Mouse (Mus musculus) liver, embryonic 12.5 days (tissue): ENCODE measurements around the gene Rtn4ip1. TPM values are rescaled to one million over a fixed set of nuclear protein-coding genes. Genes with fewer than 3 reads are reported as not detected.
A peak's percentile ranks its signal among the peaks of the same experiment; 100 is the strongest.

Experiments used
- ATAC-seq: fragments of 200-750 bp; cut with Nextera tagmentation; 2 replicates; pipeline ENCODE4 v1.8.0; 2017; ENCODE audit warnings: moderate number of reproducible peaks, mild to moderate bottlenecking, moderate library complexity
- H3K27ac ChIP-seq: fragments of 300-500 bp; sonication (generic); 2 replicates; pipeline ENCODE4 v1.5.1; 2016; ENCODE audit warnings: mild to moderate bottlenecking
- H3K27me3 ChIP-seq: fragments of 300-500 bp; sonication (generic); replicated peaks from 2 replicates; pipeline ENCODE4 v1.6.1; 2016; ENCODE audit warnings: mild to moderate bottlenecking, moderate library complexity
- H3K36me3 ChIP-seq: fragments of 300-500 bp; sonication (generic); 2 replicates; pipeline ENCODE4 v1.6.1; 2016; ENCODE audit warnings: mild to moderate bottlenecking, moderate library complexity
- H3K4me1 ChIP-seq: fragments of 300-500 bp; sonication (generic); 2 replicates; pipeline ENCODE4 v1.6.1; 2016
- H3K4me2 ChIP-seq: fragments of 300-500 bp; sonication (generic); 2 replicates; pipeline ENCODE4 v1.6.1; 2016; ENCODE audit warnings: mild to moderate bottlenecking, moderate library complexity
- H3K4me3 ChIP-seq: fragments of 300-500 bp; sonication (generic); 2 replicates; pipeline ENCODE4 v1.5.1; 2016; ENCODE audit warnings: mild to moderate bottlenecking, moderate library complexity
- H3K9ac ChIP-seq: fragments of 300-500 bp; sonication (generic); 2 replicates; pipeline ENCODE4 v1.6.1; 2016; ENCODE audit warnings: mild to moderate bottlenecking, moderate library complexity
- H3K9me3 ChIP-seq: fragments of 300-500 bp; sonication (generic); replicated peaks from 2 replicates; pipeline ENCODE4 v1.6.1; 2016; ENCODE audit warnings: mild to moderate bottlenecking, moderate library complexity
- WGBS: fragments of 180-500 bp; shearing (Covaris S2); methylation state at CpG from one replicate; pipeline ENCODE4 v1.1.7; 2016; ENCODE audit not compliant: insufficient replicate concordance; 5-methylcytosine and 5-hydroxymethylcytosine counted together
- polyA plus RNA-seq: library from polyadenylated mRNA; unstranded; fragments of >200 nt; fragmentation: Nextera tagmentation; extraction: Ambion mirVana; gene quantifications from 2 replicates; pipeline ENCODE4 v1.2.1, GENCODE M21; 2016

Gene Rtn4ip1
- polyA plus RNA-seq = 18.4 and 18.5 TPM in 2 replicates

DNA sequence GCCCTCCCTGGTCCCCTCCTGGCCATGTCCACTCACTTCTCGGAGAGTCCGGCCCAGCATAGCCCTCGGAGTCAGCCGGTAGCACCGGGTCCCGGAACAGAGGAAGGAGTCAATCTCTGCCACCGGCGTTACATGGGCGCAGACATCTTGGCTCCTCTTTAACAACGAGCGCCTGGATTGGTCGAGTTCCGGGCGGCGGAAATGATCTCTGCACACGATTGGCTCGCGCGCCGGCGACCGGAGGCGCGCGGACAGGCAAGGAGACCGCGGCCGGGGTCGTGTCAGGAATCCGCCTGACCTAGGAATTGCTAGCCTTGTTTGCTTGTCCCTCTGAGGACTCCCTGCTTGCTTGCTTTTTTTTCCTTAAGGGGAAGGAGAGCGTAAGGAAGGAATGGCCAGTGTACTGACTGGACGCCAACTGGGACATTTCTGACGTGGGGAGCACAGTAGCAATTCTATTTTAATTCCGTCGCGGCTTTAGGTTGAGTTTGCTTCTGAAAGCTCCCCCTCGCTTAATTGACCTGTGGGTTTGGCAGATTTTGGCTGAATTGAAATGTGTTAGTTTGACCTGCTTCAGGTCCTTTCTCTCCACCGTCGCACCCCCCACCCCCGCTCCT, at the start of gene Rtn4ip1, which contains the start of gene Qrsl1:
TSS of gene Rtn4ip1 (plus strand) at position 230 of the 617 bp plus-strand sequence.
TSS of gene Qrsl1 (minus strand) at position 168 of the 617 bp plus-strand sequence.
- Histone ChIP-seq H3K4me2 (peak within 1 kb of the TSS; percentile 85), H3K4me1 (peaks cover 17% of the 10 kb centered on the region), H3K9me3 (no peaks in the 10 kb centered on the region), H3K36me3 (no peaks in the 10 kb centered on the region), H3K27ac (peak within 1 kb of the TSS; percentile 61), H3K4me3 (peak within 1 kb of the TSS; percentile 72), H3K9ac (peak within 1 kb of the TSS; percentile 77), H3K27me3 (no peaks in the 10 kb centered on the region)
- peak; percentile 94 for ATAC-seq
- WGBS = under 1% methylated on average over 40 of the region's 40 CpGs

DNA sequence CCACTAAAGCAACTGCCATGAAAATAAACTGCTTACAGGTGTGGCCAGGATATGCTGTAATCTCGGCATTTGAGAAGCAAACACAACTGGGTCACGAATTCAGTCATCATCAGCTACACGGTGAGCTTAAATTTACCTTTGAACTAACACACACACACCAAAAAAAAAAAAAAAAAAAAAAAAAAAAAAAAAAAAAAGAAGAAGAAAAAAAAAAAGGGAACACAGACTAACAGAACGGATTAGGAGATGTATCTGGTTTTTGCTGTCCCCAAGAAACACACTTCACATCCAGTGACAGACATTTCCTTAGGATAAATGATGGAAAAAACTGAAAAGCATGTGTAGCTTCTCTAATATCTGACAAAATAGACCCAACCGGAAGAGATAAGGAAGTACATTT, 49.7 kb upstream of the Rtn4ip1 start:
- Histone ChIP-seq H3K4me3 (no peak overlapping the region), H3K36me3 (no peaks in the 10 kb centered on the region), H3K4me2 (no peak overlapping the region), H3K9ac (no peak overlapping the region), H3K27me3 (no peaks in the 10 kb centered on the region), H3K4me1 (peaks cover 12% of the 10 kb centered on the region; the same call in 1 of the 2 replicates), H3K9me3 (no peaks in the 10 kb centered on the region), H3K27ac (no peak overlapping the region)
- no peak for ATAC-seq
- 53% methylated on average over 5 of the region's 5 CpGs for WGBS

DNA sequence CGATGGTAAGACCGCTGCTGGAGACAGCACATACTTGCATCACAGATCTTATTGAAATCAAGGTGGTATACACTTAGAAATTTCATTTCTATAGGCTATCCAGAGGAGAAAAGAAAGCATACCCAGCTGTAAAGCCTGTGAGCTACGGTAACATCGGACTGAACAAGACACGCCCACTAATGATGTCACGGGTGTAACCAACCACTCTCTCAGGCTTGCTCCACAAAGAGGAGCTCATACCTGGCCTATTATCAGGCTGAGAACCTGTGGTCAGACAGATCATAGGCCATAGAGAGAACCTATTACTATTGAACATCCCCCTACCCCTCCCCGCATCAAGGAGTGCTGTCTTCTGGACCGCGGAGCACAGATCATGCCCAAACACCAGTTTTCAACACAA, 45.7 kb upstream of the Rtn4ip1 start:
- H3K9me3 ChIP-seq = no peaks in the 10 kb centered on the region
- no peak overlapping the region for H3K9ac ChIP-seq
- H3K4me1 ChIP-seq = peaks cover 12% of the 10 kb centered on the region; the same call in 1 of the 2 replicates
- no peak for ATAC-seq
- H3K27me3 ChIP-seq = no peaks in the 10 kb centered on the region
- H3K27ac ChIP-seq = no peak overlapping the region
- peak overlapping the region; percentile 12; the same call in 1 of the 2 replicates for H3K4me2 ChIP-seq
- 56% methylated on average over 9 of the region's 9 CpGs for WGBS
- no peak overlapping the region for H3K4me3 ChIP-seq
- H3K36me3 ChIP-seq = no peaks in the 10 kb centered on the region

DNA sequence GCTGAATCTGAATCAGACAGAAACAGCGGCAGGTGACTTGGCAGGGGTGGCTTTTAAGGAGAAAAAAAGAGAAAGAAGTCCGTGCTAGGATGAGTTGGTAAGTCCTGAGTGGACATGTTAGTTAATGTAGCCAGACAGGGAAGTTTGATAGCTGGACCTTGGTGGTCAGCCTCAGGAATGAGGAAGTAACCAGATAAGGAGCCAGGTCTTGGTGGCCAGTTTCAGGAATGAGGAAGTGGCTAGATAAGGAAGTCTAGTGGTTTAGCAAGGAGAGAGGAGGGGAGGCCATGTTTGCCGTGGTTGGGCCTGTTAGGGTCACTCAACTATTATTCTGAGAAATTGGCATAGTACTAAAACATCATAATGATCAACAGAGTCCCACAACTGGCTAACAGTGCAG, 45.3 kb upstream of the Rtn4ip1 start:
- Histone ChIP-seq H3K36me3 (no peaks in the 10 kb centered on the region), H3K4me3 (no peak overlapping the region), H3K4me1 (peaks cover 12% of the 10 kb centered on the region; the same call in 1 of the 2 replicates), H3K9me3 (no peaks in the 10 kb centered on the region), H3K27ac (no peak overlapping the region), H3K27me3 (no peaks in the 10 kb centered on the region), H3K9ac (no peak overlapping the region), H3K4me2 (0 out of 2 replicates have a peak overlapping the region, but pooled peaks have one; percentile 12)
- ATAC-seq = no peak
- WGBS = 32% methylated on average over 3 of the region's 3 CpGs

DNA sequence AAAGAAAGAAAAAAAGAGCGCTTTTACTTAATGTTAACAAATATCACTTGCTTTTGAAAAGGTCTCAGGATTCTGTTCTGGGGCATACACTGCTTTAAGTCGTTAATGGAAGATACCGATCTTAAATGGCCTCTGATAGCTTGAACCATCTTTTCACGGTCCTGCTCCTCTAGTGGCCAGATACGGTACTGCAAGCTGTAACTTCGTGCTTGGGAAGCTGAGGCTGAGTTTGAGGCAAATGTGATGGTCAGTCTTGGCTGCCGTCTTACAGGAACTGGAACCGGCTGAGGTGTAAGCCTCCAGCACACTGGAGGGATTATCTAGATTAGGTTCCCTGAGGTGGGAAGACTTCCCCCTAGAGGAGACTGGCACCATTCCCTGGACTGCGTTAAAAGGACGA, 30.9 kb upstream of the Rtn4ip1 start:
- Histone ChIP-seq H3K9ac (no peak overlapping the region), H3K4me3 (no peak overlapping the region), H3K4me1 (no peaks in the 10 kb centered on the region), H3K4me2 (no peak overlapping the region), H3K9me3 (0 out of 2 replicates have a peak, but pooled peaks cover 2% of the 10 kb centered on the region), H3K27ac (no peak overlapping the region), H3K36me3 (peaks cover 5% of the 10 kb centered on the region), H3K27me3 (no peaks in the 10 kb centered on the region)
- 52% methylated on average over 10 of the region's 10 CpGs for WGBS
- ATAC-seq = no peak

DNA sequence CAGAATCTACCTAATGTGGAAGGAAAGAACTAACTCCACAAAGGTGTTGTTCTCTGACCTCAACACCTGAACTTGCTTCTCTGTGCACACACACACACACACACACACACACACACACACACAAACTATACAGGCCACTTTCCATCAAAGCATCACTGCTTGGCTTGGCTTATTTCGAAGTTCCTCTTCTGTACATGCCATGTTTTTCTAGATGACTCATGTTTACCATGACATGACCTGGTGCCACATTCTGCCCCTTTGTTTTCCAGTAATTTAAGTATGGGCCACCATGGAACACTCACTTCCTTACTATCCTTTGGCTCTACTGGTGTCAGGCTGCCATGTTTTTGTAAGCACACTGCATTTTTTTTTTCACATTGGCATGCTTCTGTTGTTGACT, 30.1 kb upstream of the Rtn4ip1 start:
- Histone ChIP-seq H3K9me3 (0 out of 2 replicates have a peak, but pooled peaks cover 2% of the 10 kb centered on the region), H3K4me3 (no peak overlapping the region), H3K9ac (no peak overlapping the region), H3K36me3 (peaks cover 12% of the 10 kb centered on the region), H3K4me2 (no peak overlapping the region), H3K4me1 (no peaks in the 10 kb centered on the region), H3K27me3 (no peaks in the 10 kb centered on the region), H3K27ac (no peak overlapping the region)
- 64% methylated on average over 1 of the region's 1 CpGs for WGBS
- no peak for ATAC-seq

DNA sequence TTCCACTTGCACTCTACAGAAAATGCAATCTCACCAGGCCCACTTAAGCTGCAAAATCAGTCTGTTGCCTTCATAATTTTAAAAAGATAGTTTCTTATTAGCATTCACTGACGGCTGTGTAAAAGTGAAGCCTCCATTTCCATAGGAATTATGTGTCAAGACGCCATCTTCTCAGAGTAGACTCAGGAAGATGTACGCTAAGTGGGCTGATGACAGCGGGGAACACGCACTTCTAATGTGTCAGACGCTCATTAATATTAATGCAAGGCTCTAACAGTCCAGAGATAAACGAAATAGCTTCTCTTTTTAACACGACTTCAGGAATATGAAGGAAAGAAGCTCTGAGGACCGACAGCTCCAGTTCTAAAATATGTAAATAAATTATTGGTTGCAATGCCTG, 13.9 kb upstream of the Rtn4ip1 start:
- WGBS = 84% methylated on average over 9 of the region's 9 CpGs
- Histone ChIP-seq H3K36me3 (peaks cover 55% of the 10 kb centered on the region), H3K27ac (no peak overlapping the region)

DNA sequence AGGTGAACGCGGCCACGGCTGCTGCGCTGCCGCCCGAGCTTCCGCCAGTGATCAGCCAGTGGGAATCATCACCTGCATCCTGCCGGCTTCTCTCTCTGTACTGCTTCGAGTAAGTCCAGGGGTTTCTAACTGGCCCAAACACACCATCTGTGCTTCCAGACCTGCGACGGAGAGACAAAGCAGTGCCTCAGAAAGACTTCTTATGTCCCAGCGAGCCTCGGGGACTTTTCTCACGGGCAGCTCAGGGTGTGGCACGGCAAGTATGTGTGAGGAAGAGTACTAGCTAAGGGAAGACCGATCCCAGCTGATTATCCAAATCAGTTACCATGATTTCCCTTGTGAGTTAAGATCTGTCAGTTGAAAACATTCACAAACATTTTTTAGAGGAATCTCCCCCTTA, 12.6 kb upstream of the Rtn4ip1 start:
- peaks cover 66% of the 10 kb centered on the region for H3K36me3 ChIP-seq
- no peak overlapping the region for H3K4me2 ChIP-seq
- no peaks in the 10 kb centered on the region for H3K4me1 ChIP-seq
- no peak overlapping the region for H3K27ac ChIP-seq
- 83% methylated on average over 16 of the region's 16 CpGs for WGBS
- H3K27me3 ChIP-seq = no peaks in the 10 kb centered on the region
- H3K9ac ChIP-seq = no peak overlapping the region
- no peaks in the 10 kb centered on the region for H3K9me3 ChIP-seq
- H3K4me3 ChIP-seq = no peak overlapping the region
- no peak for ATAC-seq

More for the DNA sequence above, 13.9 kb upstream of the Rtn4ip1 start:
- no peaks in the 10 kb centered on the region for H3K27me3 ChIP-seq
- no peak for ATAC-seq
- no peaks in the 10 kb centered on the region for H3K4me1 ChIP-seq
- H3K4me2 ChIP-seq = no peak overlapping the region
- no peak overlapping the region for H3K9ac ChIP-seq
- no peak overlapping the region for H3K4me3 ChIP-seq
- H3K9me3 ChIP-seq = no peaks in the 10 kb centered on the region

DNA sequence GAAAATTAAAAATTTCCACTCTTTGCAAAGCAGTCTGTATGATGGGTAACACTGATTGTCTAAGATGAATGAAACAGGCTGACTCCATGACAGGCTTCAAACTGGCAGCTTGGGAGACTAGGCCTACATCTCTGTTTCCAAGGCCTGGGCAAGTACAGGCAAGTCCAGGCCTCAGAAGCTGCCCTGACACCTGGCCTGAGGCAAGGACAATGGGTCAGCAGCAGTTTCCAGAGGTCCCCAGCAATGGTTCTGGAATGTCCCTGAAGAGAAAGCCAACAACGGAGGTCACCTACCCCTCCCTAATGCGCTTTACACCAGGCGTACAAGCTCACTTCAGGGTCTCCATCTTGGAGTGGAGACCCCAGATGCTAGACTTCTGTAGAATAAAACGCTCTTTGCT, 8.6 kb upstream of the Rtn4ip1 start:
- no peaks in the 10 kb centered on the region for H3K4me1 ChIP-seq
- no peak overlapping the region for H3K4me2 ChIP-seq
- ATAC-seq = no peak
- 84% methylated on average over 4 of the region's 4 CpGs for WGBS
- H3K9ac ChIP-seq = no peak overlapping the region
- H3K27ac ChIP-seq = no peak overlapping the region
- H3K27me3 ChIP-seq = no peaks in the 10 kb centered on the region
- no peaks in the 10 kb centered on the region for H3K9me3 ChIP-seq
- H3K36me3 ChIP-seq = peaks cover 60% of the 10 kb centered on the region
- no peak overlapping the region for H3K4me3 ChIP-seq

DNA sequence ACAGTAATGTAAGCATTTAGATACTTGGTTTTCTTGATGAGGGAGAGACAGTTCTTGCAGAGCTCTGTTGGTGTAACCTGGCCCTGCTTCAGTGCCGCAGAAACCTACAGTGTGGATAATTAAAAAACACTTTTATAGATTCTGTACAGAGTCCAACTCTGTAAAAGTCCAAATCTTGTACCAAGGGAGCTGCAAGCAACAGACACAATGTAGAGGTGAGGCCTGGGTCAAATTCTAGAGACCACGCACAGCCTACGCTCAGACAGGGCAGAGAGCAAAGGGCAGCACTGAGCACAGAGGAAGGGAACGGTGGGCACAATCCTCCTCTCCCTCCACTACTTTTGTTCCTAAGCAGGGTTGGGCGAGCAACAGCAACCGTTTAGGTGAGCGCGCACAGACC, 5.5 kb upstream of the Rtn4ip1 start:
- WGBS = 79% methylated on average over 8 of the region's 8 CpGs
- no peak overlapping the region for H3K27ac ChIP-seq
- no peaks in the 10 kb centered on the region for H3K27me3 ChIP-seq
- no peak overlapping the region for H3K9ac ChIP-seq
- H3K4me3 ChIP-seq = no peak overlapping the region
- no peaks in the 10 kb centered on the region for H3K9me3 ChIP-seq
- H3K4me2 ChIP-seq = no peak overlapping the region
- H3K4me1 ChIP-seq = peaks cover 6% of the 10 kb centered on the region
- ATAC-seq = no peak
- H3K36me3 ChIP-seq = peaks cover 42% of the 10 kb centered on the region

DNA sequence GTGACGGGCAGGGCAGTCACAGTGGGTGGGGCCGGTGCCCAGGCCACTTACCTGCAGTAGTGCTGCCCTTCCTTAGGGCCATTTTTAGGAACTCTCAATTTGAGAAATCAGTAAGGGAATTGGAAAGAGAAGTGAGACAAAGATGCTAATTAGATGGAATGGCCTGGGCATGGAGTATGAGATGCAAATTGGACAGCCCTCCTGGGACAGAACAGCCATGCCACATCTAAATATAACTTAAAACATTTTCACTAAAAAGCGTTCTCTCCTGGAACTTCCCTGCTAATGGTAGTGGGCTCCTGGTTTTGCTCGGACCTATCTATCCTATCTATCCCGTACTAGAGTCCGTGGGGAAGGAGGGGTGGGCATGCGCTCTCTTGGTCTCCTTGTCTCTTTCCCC, 3.3 kb upstream of the Rtn4ip1 start:
- Histone ChIP-seq H3K4me3 (no peak overlapping the region), H3K9me3 (no peaks in the 10 kb centered on the region), H3K36me3 (peaks cover 24% of the 10 kb centered on the region), H3K4me1 (peaks cover 17% of the 10 kb centered on the region), H3K9ac (no peak overlapping the region), H3K4me2 (no peak overlapping the region), H3K27ac (no peak overlapping the region), H3K27me3 (no peaks in the 10 kb centered on the region)
- no peak for ATAC-seq
- WGBS = 84% methylated on average over 7 of the region's 7 CpGs

DNA sequence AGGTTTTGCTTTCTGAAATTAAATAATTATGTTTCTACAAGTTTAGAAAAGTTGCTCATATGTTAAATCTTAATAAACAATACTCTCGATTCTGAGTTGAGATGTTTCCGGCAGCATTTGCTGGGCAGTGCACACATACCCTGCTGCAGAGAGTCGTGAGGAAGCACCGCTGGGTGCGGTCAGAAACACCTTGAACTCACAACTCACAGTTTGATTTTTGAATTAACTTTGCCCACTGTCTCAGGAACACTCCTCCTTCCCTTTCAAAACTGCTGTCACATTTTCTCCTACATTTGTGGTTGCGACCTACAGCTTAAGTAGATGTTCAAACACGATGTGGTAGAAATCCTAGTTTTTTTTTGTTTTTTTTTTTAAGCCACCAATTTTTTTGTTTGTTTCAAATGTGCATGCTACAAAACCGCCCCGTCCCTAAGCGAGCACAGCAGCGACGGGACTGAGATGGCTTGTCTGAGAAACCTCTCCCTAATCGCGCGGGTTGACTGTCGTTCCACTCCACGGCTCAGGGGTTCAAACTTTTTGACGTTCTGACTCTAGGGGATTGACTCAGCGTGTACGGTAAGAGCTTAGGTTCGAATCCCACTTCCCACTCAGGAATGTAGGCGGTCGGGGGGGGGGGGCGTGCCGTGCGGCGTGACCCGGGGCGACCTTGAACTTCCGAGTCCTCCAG, 580 bp upstream of the Rtn4ip1 start:
- 4% methylated on average over 30 of the region's 30 CpGs for WGBS
- Histone ChIP-seq H3K27me3 (no peaks in the 10 kb centered on the region), H3K9me3 (no peaks in the 10 kb centered on the region), H3K36me3 (no peaks in the 10 kb centered on the region), H3K4me3 (peak overlapping the region; percentile 72), H3K9ac (peak overlapping the region; percentile 77), H3K4me1 (peaks cover 17% of the 10 kb centered on the region), H3K27ac (0 out of 2 replicates have a peak overlapping the region, but pooled peaks have one; percentile 31), H3K4me2 (peak overlapping the region; percentile 85)
- ATAC-seq = peak; percentile 67
